Mouse (Mus musculus): ENCODE measurements around the gene Ndufs7.

- no peak for TF ChIP-seq GATA1 (IDR thresholded peaks at IDR 0.05; ENCODE audit: borderline replicate concordance, low read length)
- no peak for TF ChIP-seq FLI1 (IDR thresholded peaks at IDR 0.05; ENCODE audit: low read length)
Observed at GRCm38 (mm10) chr10:80253551-80253950, 4.6 kb downstream of the Ndufs7 start.

Data from megakaryocyte, embryonic 14.5 days (primary cell).